8 mouse cellular contexts compared by ENCODE assay signal in genomic region chr3:103278561-103279181, GRCm38 (mm10). TPM values are rescaled to one million over a fixed set of nuclear protein-coding genes. Genes with fewer than 3 reads are reported as not detected.
DNase-seq lines count a peak whose midpoint lies in the region; ATAC-seq and TF ChIP-seq lines count a peak whose summit lies in the region.

No protein-coding gene starts in this region.

- H3K9ac ChIP-seq in embryonic facial prominence, embryonic 11.5 days (replicated peaks; ENCODE audit: low read length): peak overlapping the region; percentile 96
- H3K9ac ChIP-seq in heart, postnatal 0 days (replicated peaks; ENCODE audit: low read depth, low read length): peak overlapping the region; percentile 91
- peak overlapping the region; percentile 99 for H3K9ac ChIP-seq in midbrain, embryonic 16.5 days (ENCODE audit: low read depth, low read length)

- peak overlapping the region; percentile 91 for H3K4me3 ChIP-seq in left cerebral cortex, adult 2 months
- peak overlapping the region; percentile 100 for H3K4me3 ChIP-seq in embryonic facial prominence, embryonic 11.5 days (ENCODE audit: low read depth, low read length)
- peak overlapping the region; percentile 93 for H3K4me3 ChIP-seq in heart, postnatal 0 days (ENCODE audit: low read depth, low read length)
- H3K4me3 ChIP-seq in limb, embryonic 10.5 days: peak overlapping the region; percentile 90
- H3K4me3 ChIP-seq in midbrain, embryonic 16.5 days (ENCODE audit: low read depth, low read length): peak overlapping the region; percentile 100

- H3K9me3 ChIP-seq in embryonic facial prominence, embryonic 11.5 days (replicated peaks; ENCODE audit: control insufficient read depth, low read length): no peaks in the 10 kb centered on the region
- H3K9me3 ChIP-seq in heart, postnatal 0 days (replicated peaks; ENCODE audit: control insufficient read depth, low read length): no peaks in the 10 kb centered on the region
- H3K9me3 ChIP-seq in limb, embryonic 10.5 days (replicated peaks): no peaks in the 10 kb centered on the region
- no peaks in the 10 kb centered on the region for H3K9me3 ChIP-seq in midbrain, embryonic 16.5 days (replicated peaks; ENCODE audit: control insufficient read depth, low read length, poor library complexity, severe bottlenecking)

- no peaks in the 10 kb centered on the region for H3K27me3 ChIP-seq in embryonic facial prominence, embryonic 11.5 days (ENCODE audit: control insufficient read depth, insufficient read depth, low read length)
- no peaks in the 10 kb centered on the region for H3K27me3 ChIP-seq in heart, postnatal 0 days (ENCODE audit: control insufficient read depth, insufficient read depth, low read length)
- H3K27me3 ChIP-seq in limb, embryonic 10.5 days (ENCODE audit: low read depth, poor library complexity, severe bottlenecking): no peaks in the 10 kb centered on the region
- no peaks in the 10 kb centered on the region for H3K27me3 ChIP-seq in midbrain, embryonic 16.5 days (ENCODE audit: control insufficient read depth, insufficient read depth, low read depth, low read length)

- 7% methylated on average over 11 of the region's 11 CpGs for WGBS in embryonic facial prominence, embryonic 11.5 days
- WGBS in heart, postnatal 0 days: 12% methylated on average over 11 of the region's 11 CpGs
- 12% methylated on average over 11 of the region's 11 CpGs for WGBS in limb, embryonic 10.5 days
- WGBS in midbrain, embryonic 16.5 days: 15% methylated on average over 11 of the region's 11 CpGs

- TF ChIP-seq EP300 in heart, postnatal 0 days (IDR thresholded peaks at IDR 0.05; ENCODE audit: low read depth): no peak

- TF ChIP-seq CTCF in left cerebral cortex, adult 2 months (IDR thresholded peaks at IDR 0.05): no peak
- TF ChIP-seq CTCF in heart, postnatal 0 days (IDR thresholded peaks at IDR 0.05; ENCODE audit: low read depth): no peak

- H3K27ac ChIP-seq in left cerebral cortex, adult 2 months: peak overlapping the region; percentile 97
- H3K27ac ChIP-seq in embryonic facial prominence, embryonic 11.5 days (replicated peaks; ENCODE audit: low read depth, low read length): peak overlapping the region; percentile 95
- peak overlapping the region; percentile 93 for H3K27ac ChIP-seq in heart, postnatal 0 days (ENCODE audit: low read depth)
- peak overlapping the region; percentile 99 for H3K27ac ChIP-seq in limb, embryonic 10.5 days
- H3K27ac ChIP-seq in midbrain, embryonic 16.5 days (ENCODE audit: low read length): peak overlapping the region; percentile 100

- ATAC-seq in embryonic facial prominence, embryonic 11.5 days (replicated peaks; ENCODE audit: insufficient number of reproducible peaks, low FRiP score, low TSS enrichment, low read depth): peak; percentile 45; the same call in 1 of the 2 replicates
- ATAC-seq in heart, postnatal 0 days (ENCODE audit: insufficient read depth, low read depth): no peak
- ATAC-seq in midbrain, embryonic 16.5 days: peak; percentile 14; the same call in 1 of the 2 replicates

- no peaks in the 10 kb centered on the region for H3K36me3 ChIP-seq in embryonic facial prominence, embryonic 11.5 days (replicated peaks; ENCODE audit: control insufficient read depth, insufficient read depth, low read depth, low read length)
- 0 out of 2 replicates have a peak, but pooled peaks cover 5% of the 10 kb centered on the region for H3K36me3 ChIP-seq in heart, postnatal 0 days (replicated peaks; ENCODE audit: control insufficient read depth, insufficient read depth, low read length)
- peaks cover 21% of the 10 kb centered on the region for H3K36me3 ChIP-seq in limb, embryonic 10.5 days
- no peaks in the 10 kb centered on the region; the same call in 1 of the 2 replicates for H3K36me3 ChIP-seq in midbrain, embryonic 16.5 days (ENCODE audit: control insufficient read depth, insufficient read depth, low read length)

- peaks cover 2% of the 10 kb centered on the region; the same call in 1 of the 2 replicates for H3K4me1 ChIP-seq in embryonic facial prominence, embryonic 11.5 days (ENCODE audit: control insufficient read depth, insufficient read depth, low read length)
- H3K4me1 ChIP-seq in heart, postnatal 0 days (ENCODE audit: control insufficient read depth, insufficient read depth): peaks cover 14% of the 10 kb centered on the region
- peaks cover 18% of the 10 kb centered on the region for H3K4me1 ChIP-seq in limb, embryonic 10.5 days
- peaks cover 19% of the 10 kb centered on the region for H3K4me1 ChIP-seq in midbrain, embryonic 16.5 days (ENCODE audit: control insufficient read depth, insufficient read depth, low read length)

- DNase-seq in left cerebral cortex, adult 2 months (ENCODE audit: extremely low spot score in 1 of 2, low spot score in 2 of 2): peak; percentile 16 to 19
- DNase-seq in left cerebral cortex, adult 9 months (ENCODE audit: low spot score in 2 of 2): no peak
- peak; percentile 51 for DNase-seq in NIH3T3 (ENCODE audit: low read depth)
- DNase-seq in embryonic facial prominence, embryonic 11.5 days (ENCODE audit: low spot score): peak; percentile 54
- no peak for DNase-seq in heart, postnatal 0 days (ENCODE audit: low spot score)
- DNase-seq in limb, embryonic 10.5 days (ENCODE audit: low spot score): peak; percentile 56
- no peak for DNase-seq in thymus, postnatal 36 days

- peak overlapping the region; percentile 84 for H3K4me2 ChIP-seq in embryonic facial prominence, embryonic 11.5 days (ENCODE audit: low read depth, low read length)
- H3K4me2 ChIP-seq in heart, postnatal 0 days (ENCODE audit: low read depth, low read length): peak overlapping the region; percentile 65
- H3K4me2 ChIP-seq in midbrain, embryonic 16.5 days (ENCODE audit: low read length): peak overlapping the region; percentile 66

- intact Hi-C loops in left cerebral cortex, adult 2 months (cut with DNase I): loop anchor here (2.0 to 5.0 kb wide), 2 partner anchors 104 to 108 kb away; partner anchors contain the start of gene Bcas2

RNA-seq across cellular contexts. Expression of gene Trim33, which starts 0.4 kb away (rescaled TPM):
- total RNA-seq in left cerebral cortex, adult 2 months (2021): 10 to 100 TPM; 56.5 to 56.7 TPM
- 19.3 and 25.2 TPM in 2 replicates for polyA plus RNA-seq in embryonic facial prominence, embryonic 11.5 days (2014; fragmentation: Nextera tagmentation; extraction: Ambion mirVana)
- 11.4 and 22.8 TPM in 2 replicates for total RNA-seq in heart, postnatal 0 days (2014; rRNA removed; ENCODE audit: low replicate concordance)
- 5.5 TPM in 2 replicates for polyA plus RNA-seq in heart, postnatal 0 days (2015; fragmentation: Nextera tagmentation; extraction: Ambion mirVana)
- polyA plus RNA-seq in limb, embryonic 10.5 days (2016; fragmentation: Nextera tagmentation; extraction: Ambion mirVana): 34.0 and 36.3 TPM in 2 replicates
- 32.0 and 32.4 TPM in 2 replicates for polyA plus RNA-seq in midbrain, embryonic 16.5 days (2015; fragmentation: Nextera tagmentation; extraction: Ambion mirVana)

Comparison
In these comparisons a context has a peak if more than half of its experiments do, and no peak if none do; other contexts are left out.
1. DNase-seq: peak in left cerebral cortex, adult 2 months (2 of 2), NIH3T3 (single experiment), embryonic facial prominence, embryonic 11.5 days (single experiment) and limb, embryonic 10.5 days (single experiment); none in left cerebral cortex, adult 9 months (0 of 2), heart, postnatal 0 days (single experiment) and thymus, postnatal 36 days (0 of 2).
2. Peak in every context shown above with its lines, with median percentiles within 50 percentile points of each other: H3K27ac ChIP-seq, H3K4me3 ChIP-seq, H3K4me2 ChIP-seq and H3K9ac ChIP-seq.